Mouse (Mus musculus): ENCODE data around the gene Prrg2.
A peak's percentile ranks its signal among the peaks of the same experiment; 100 is the strongest.

The Prrg2 gene

GRCm38 (mm10) chr7:45090251-45090977, 27.9 kb upstream of the Prrg2 start:
- DNase-seq (ENCODE audit: low spot score) = no peak

GRCm38 (mm10) chr7:45088597-45088996, 26.1 kb upstream of the Prrg2 start:
- DNase-seq (ENCODE audit: low spot score) = no peak

GRCm38 (mm10) chr7:45086084-45086483, 23.6 kb upstream of the Prrg2 start:
- no peak for DNase-seq (ENCODE audit: low spot score)

- DNase-seq (ENCODE audit: low spot score) = no peak
Observed at GRCm38 (mm10) chr7:45083300-45083890, 20.9 kb upstream of the Prrg2 start.

GRCm38 (mm10) chr7:45082401-45083299, 20.2 kb upstream of the Prrg2 start:
- no peak for DNase-seq (ENCODE audit: low spot score)

GRCm38 (mm10) chr7:45081016-45081415, 18.5 kb upstream of the Prrg2 start:
- no peak for DNase-seq (ENCODE audit: low spot score)

- DNase-seq (ENCODE audit: low spot score) = peak; percentile 89
Observed at GRCm38 (mm10) chr7:45079856-45080255, 17.4 kb upstream of the Prrg2 start.

GRCm38 (mm10) chr7:45078513-45078912, 16.0 kb upstream of the Prrg2 start:
- peak; percentile 78 for DNase-seq (ENCODE audit: low spot score)

GRCm38 (mm10) chr7:45077829-45078228, 15.4 kb upstream of the Prrg2 start:
- DNase-seq (ENCODE audit: low spot score) = no peak

GRCm38 (mm10) chr7:45077322-45077721, 14.8 kb upstream of the Prrg2 start:
- no peak for DNase-seq (ENCODE audit: low spot score)

GRCm38 (mm10) chr7:45076501-45076900, 14.0 kb upstream of the Prrg2 start:
- no peak for DNase-seq (ENCODE audit: low spot score)

GRCm38 (mm10) chr7:45075405-45075804, 12.9 kb upstream of the Prrg2 start:
- DNase-seq (ENCODE audit: low spot score) = no peak

- no peak for DNase-seq (ENCODE audit: low spot score)
Observed at GRCm38 (mm10) chr7:45073949-45074348, 11.5 kb upstream of the Prrg2 start.

GRCm38 (mm10) chr7:45073171-45073707, 10.8 kb upstream of the Prrg2 start:
- no peak for DNase-seq (ENCODE audit: low spot score)

GRCm38 (mm10) chr7:45072230-45072629, 9.8 kb upstream of the Prrg2 start:
- DNase-seq (ENCODE audit: low spot score) = no peak

- no peak for DNase-seq (ENCODE audit: low spot score)
Observed at GRCm38 (mm10) chr7:45069671-45070070, 7.2 kb upstream of the Prrg2 start.

- peak; percentile 57 for DNase-seq (ENCODE audit: low spot score)
Observed at GRCm38 (mm10) chr7:45068000-45068318, 5.5 kb upstream of the Prrg2 start.

GRCm38 (mm10) chr7:45067190-45067999, 4.9 kb upstream of the Prrg2 start:
- DNase-seq (ENCODE audit: low spot score) = no peak

- peak; percentile 77 for DNase-seq (ENCODE audit: low spot score)
Observed at GRCm38 (mm10) chr7:45061532-45062075, 873 bp downstream of the Prrg2 start.

- no peak for DNase-seq (ENCODE audit: low spot score)
Observed at GRCm38 (mm10) chr7:45060632-45061122, 1.8 kb downstream of the Prrg2 start.
